Mouse (Mus musculus): ENCODE data around the gene Id2. TPM values are rescaled to one million over a fixed set of nuclear protein-coding genes. Genes with fewer than 3 reads are reported as not detected.

Id2 gene
- polyA plus RNA-seq, 1 experiment = 5.0 TPM

DNA sequence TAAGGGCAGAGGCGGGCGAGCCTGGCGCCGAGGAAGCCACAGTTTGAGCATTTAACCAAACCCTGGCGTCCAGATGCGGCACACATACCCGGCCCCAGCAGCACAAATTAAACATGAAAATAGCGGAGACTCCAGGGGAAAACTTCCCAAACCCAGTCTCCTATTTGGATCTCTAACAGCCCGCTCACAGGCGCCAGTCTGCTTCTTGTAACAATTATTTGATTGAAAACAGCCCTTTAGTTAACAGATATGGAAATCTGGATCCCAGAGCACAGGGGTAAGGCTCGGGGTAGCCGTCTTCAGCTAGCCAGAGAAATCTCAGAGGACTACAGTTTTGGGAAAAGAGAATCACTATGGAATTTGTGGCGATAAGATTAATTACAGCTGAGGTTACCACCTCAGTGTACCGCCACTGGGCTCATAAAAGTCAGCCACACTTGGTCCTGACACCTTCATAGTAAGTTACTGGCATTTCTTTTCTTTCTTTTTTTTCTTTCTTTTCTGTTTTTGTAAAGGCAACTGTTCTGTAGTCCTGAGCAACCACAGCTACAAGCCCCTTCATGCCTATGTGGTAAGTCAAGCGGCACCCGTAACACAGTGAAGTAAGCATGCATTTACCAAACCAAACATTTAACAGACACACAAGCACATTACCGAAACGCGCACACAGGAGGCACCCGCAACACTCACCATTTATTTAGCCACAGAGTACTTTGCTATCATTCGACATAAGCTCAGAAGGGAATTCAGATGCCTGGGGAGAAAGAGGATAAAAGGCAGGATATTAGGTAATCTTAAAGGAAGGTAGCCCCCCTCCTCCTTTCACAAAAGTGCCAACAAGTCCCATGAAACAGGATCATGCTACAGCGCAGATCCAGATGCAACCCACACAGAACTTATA lies 2.1 kb downstream of the Id2 start:
- Histone ChIP-seq H3K79me2 (ENCODE audit: control insufficient read depth, insufficient read depth) (peaks cover 19% of the 10 kb centered on the region), H3K36me3 (ENCODE audit: control insufficient read depth, insufficient read depth) (no peaks in the 10 kb centered on the region), H3K4me2 (ENCODE audit: low read depth) (peak overlapping the region; percentile 89), H3K4me3 (peak overlapping the region; percentile 45), H3ac (ENCODE audit: control insufficient read depth, insufficient read length) (no peak overlapping the region), H3K27me3 (ENCODE audit: control insufficient read depth, insufficient read depth, insufficient read length) (no peaks in the 10 kb centered on the region)
- TF ChIP-seq POLR2A (IDR thresholded peaks at IDR 0.05; ENCODE audit: insufficient read length, low read depth) (no peak), POLR2AphosphoS2 (IDR thresholded peaks at IDR 0.05; ENCODE audit: insufficient read length, low read depth) (no peak)

DNA sequence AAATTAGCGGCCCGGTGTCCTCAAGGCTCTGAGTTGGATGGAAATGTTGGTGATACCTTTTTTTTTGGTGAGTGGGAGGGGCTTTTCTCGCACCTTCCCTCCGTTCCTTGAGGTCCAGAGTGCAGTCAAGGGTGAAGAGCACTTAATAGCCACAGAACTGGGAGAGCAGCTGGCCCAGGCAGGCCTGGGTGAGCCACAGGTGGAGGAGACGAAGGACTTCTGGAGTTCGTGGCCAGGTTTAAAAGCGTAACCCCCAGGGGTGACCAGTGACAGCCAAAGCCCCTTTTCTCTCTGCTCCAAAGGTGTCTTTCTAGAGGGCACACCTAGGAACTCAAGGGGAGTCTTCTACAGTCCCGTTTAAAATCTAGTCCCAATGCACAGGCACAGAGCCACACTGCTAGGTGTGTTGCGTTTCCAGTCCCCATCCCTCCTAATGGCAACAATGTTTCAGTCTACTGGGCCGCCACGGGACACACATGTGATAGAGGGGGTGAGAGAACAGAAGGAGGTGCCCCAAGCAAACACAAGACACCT lies 3.6 kb downstream of the Id2 start:
- Histone ChIP-seq H3K36me3 (ENCODE audit: control insufficient read depth, insufficient read depth) (no peaks in the 10 kb centered on the region), H3K27me3 (ENCODE audit: control insufficient read depth, insufficient read depth, insufficient read length) (no peaks in the 10 kb centered on the region), H3K79me2 (ENCODE audit: control insufficient read depth, insufficient read depth) (peaks cover 19% of the 10 kb centered on the region), H3K4me3 (peak overlapping the region; percentile 45), H3K4me2 (ENCODE audit: low read depth) (peak overlapping the region; percentile 66), H3ac (ENCODE audit: control insufficient read depth, insufficient read length) (no peak overlapping the region)
- TF ChIP-seq MYOD1 (IDR thresholded peaks at IDR 0.05; ENCODE audit: control insufficient read depth in 1 of 3, insufficient read length in 2 of 3, low read depth in 2 of 3) (peak in 1 of 3 experiments; percentile 10), MYOG (IDR thresholded peaks at IDR 0.05; ENCODE audit: control insufficient read depth in 1 of 3, insufficient read depth in 1 of 3, insufficient read length in 2 of 3, low read depth in 2 of 3) (no peak)

GRCm38 (mm10) chr12:25092751-25093211 lies 4.2 kb downstream of the Id2 start:
- H3K27me3 ChIP-seq (ENCODE audit: control insufficient read depth, insufficient read depth, insufficient read length) = no peaks in the 10 kb centered on the region
- peak overlapping the region; percentile 66 for H3K4me2 ChIP-seq (ENCODE audit: low read depth)
- TF ChIP-seq POLR2A (IDR thresholded peaks at IDR 0.05; ENCODE audit: insufficient read length, low read depth) (no peak), E2F4 (IDR thresholded peaks at IDR 0.05; ENCODE audit: insufficient read depth) (no peak), USF1 (IDR thresholded peaks at IDR 0.05; ENCODE audit: low read depth) (no peak), MYOG (IDR thresholded peaks at IDR 0.05; ENCODE audit: control insufficient read depth in 1 of 3, insufficient read depth in 1 of 3, insufficient read length in 2 of 3, low read depth in 2 of 3) (no peak), MYOD1 (IDR thresholded peaks at IDR 0.05; ENCODE audit: control insufficient read depth in 1 of 3, insufficient read length in 2 of 3, low read depth in 2 of 3) (no peak), TCF12 (IDR thresholded peaks at IDR 0.05; ENCODE audit: insufficient read depth, poor library complexity, severe bottlenecking) (no peak), TCF3 (IDR thresholded peaks at IDR 0.05; ENCODE audit: insufficient read length, low read depth) (no peak), CEBPB (IDR thresholded peaks at IDR 0.05; ENCODE audit: insufficient read depth, poor library complexity, severe bottlenecking) (no peak), REST (IDR thresholded peaks at IDR 0.05; ENCODE audit: insufficient read depth, insufficient read length) (no peak), SRF (IDR thresholded peaks at IDR 0.05; ENCODE audit: control insufficient read depth, insufficient read length, low read depth) (no peak), MAX (IDR thresholded peaks at IDR 0.05; ENCODE audit: low read depth) (no peak), POLR2AphosphoS2 (IDR thresholded peaks at IDR 0.05; ENCODE audit: insufficient read length, low read depth) (no peak)
- no peak overlapping the region for H3K4me3 ChIP-seq
- peaks cover 19% of the 10 kb centered on the region for H3K79me2 ChIP-seq (ENCODE audit: control insufficient read depth, insufficient read depth)
- no peak overlapping the region for H3ac ChIP-seq (ENCODE audit: control insufficient read depth, insufficient read length)
- H3K36me3 ChIP-seq (ENCODE audit: control insufficient read depth, insufficient read depth) = no peaks in the 10 kb centered on the region

- peaks cover 19% of the 10 kb centered on the region for H3K79me2 ChIP-seq (ENCODE audit: control insufficient read depth, insufficient read depth)
- H3K4me2 ChIP-seq (ENCODE audit: low read depth) = peak overlapping the region; percentile 66
- TF ChIP-seq POLR2A (IDR thresholded peaks at IDR 0.05; ENCODE audit: insufficient read length, low read depth) (no peak), CEBPB (IDR thresholded peaks at IDR 0.05; ENCODE audit: insufficient read depth, poor library complexity, severe bottlenecking) (no peak), SRF (IDR thresholded peaks at IDR 0.05; ENCODE audit: control insufficient read depth, insufficient read length, low read depth) (no peak), REST (IDR thresholded peaks at IDR 0.05; ENCODE audit: insufficient read depth, insufficient read length) (no peak), MYOD1 (IDR thresholded peaks at IDR 0.05; ENCODE audit: control insufficient read depth in 1 of 3, insufficient read length in 2 of 3, low read depth in 2 of 3) (no peak), USF1 (IDR thresholded peaks at IDR 0.05; ENCODE audit: low read depth) (no peak)
- H3K27me3 ChIP-seq (ENCODE audit: control insufficient read depth, insufficient read depth, insufficient read length) = no peaks in the 10 kb centered on the region
- H3K4me3 ChIP-seq = no peak overlapping the region
- no peaks in the 10 kb centered on the region for H3K36me3 ChIP-seq (ENCODE audit: control insufficient read depth, insufficient read depth)
- no peak overlapping the region for H3ac ChIP-seq (ENCODE audit: control insufficient read depth, insufficient read length)
These were observed 4.8 kb downstream of the Id2 start for GRCm38 (mm10) chr12:25092027-25092704.

GRCm38 (mm10) chr12:25089433-25089832 lies 7.5 kb downstream of the Id2 start:
- H3K27me3 ChIP-seq (ENCODE audit: control insufficient read depth, insufficient read depth, insufficient read length) = no peaks in the 10 kb centered on the region
- H3K4me3 ChIP-seq = no peak overlapping the region
- no peaks in the 10 kb centered on the region for H3K36me3 ChIP-seq (ENCODE audit: control insufficient read depth, insufficient read depth)
- H3ac ChIP-seq (ENCODE audit: control insufficient read depth, insufficient read length) = no peak overlapping the region
- H3K4me2 ChIP-seq (ENCODE audit: low read depth) = no peak overlapping the region
- H3K79me2 ChIP-seq (ENCODE audit: control insufficient read depth, insufficient read depth) = peaks cover 7% of the 10 kb centered on the region
- TF ChIP-seq MYOD1 (IDR thresholded peaks at IDR 0.05; ENCODE audit: control insufficient read depth in 1 of 3, insufficient read length in 2 of 3, low read depth in 2 of 3) = no peak
- no peak for TF ChIP-seq REST (IDR thresholded peaks at IDR 0.05; ENCODE audit: insufficient read depth, insufficient read length)
- TF ChIP-seq CEBPB (IDR thresholded peaks at IDR 0.05; ENCODE audit: insufficient read depth, poor library complexity, severe bottlenecking) = no peak
- TF ChIP-seq TCF12 (IDR thresholded peaks at IDR 0.05; ENCODE audit: insufficient read depth, poor library complexity, severe bottlenecking) = no peak
- TF ChIP-seq MAX (IDR thresholded peaks at IDR 0.05; ENCODE audit: low read depth) = no peak
- no peak for TF ChIP-seq E2F4 (IDR thresholded peaks at IDR 0.05; ENCODE audit: insufficient read depth)
- TF ChIP-seq POLR2AphosphoS2 (IDR thresholded peaks at IDR 0.05; ENCODE audit: insufficient read length, low read depth) = no peak
- no peak for TF ChIP-seq SRF (IDR thresholded peaks at IDR 0.05; ENCODE audit: control insufficient read depth, insufficient read length, low read depth)
- TF ChIP-seq POLR2A (IDR thresholded peaks at IDR 0.05; ENCODE audit: insufficient read length, low read depth) = no peak
- TF ChIP-seq USF1 (IDR thresholded peaks at IDR 0.05; ENCODE audit: low read depth) = no peak
- no peak for TF ChIP-seq MYOG (IDR thresholded peaks at IDR 0.05; ENCODE audit: control insufficient read depth in 1 of 3, insufficient read depth in 1 of 3, insufficient read length in 2 of 3, low read depth in 2 of 3)
- no peak for TF ChIP-seq TCF3 (IDR thresholded peaks at IDR 0.05; ENCODE audit: insufficient read length, low read depth)
